ENCODE assay signal across 20 mouse cellular contexts in the genomic region with DNA sequence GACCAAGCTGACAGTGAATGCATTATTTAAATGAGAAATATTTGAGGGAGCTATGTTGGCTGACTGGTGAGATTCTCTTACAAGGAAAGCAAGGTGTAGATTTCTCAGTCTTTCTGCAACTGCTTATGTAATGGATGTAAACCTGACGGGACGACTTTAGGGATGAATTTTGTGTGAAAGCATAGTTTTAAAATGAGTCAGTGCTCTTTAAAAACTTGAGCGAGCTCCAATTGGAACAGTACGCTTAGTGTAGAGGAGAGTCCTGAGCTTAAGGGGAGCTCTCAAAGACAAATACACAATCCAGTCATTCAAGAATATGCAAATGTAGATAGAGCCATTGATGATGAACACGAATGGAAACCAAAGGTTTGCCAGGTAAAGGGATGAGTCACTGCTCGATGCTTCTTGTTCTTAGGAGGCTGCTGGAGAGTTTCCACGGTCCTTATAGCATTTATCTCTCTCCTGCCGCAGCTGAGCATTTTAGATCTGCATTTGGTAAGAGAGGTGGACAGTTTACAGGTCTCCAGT. TPM values are rescaled to one million over a fixed set of nuclear protein-coding genes. Genes with fewer than 3 reads are reported as not detected.
"Had no signal": no experiment of that assay in that cellular context is flagged by ENCODE, and none has a peak within 500 bp of the region (broad histone marks: within the 10 kb centered on the region; RNA-seq: fewer than 3 reads in every experiment).

No protein-coding gene starts in this region.

- H3K4me3 ChIP-seq: kidney, embryonic 15.5 days; left cerebral cortex, adult 2 months; liver, embryonic 13.5 days; midbrain, embryonic 13.5 days had no signal

- H3K9me3 ChIP-seq: kidney, embryonic 15.5 days; liver, embryonic 13.5 days; midbrain, embryonic 13.5 days had no signal

- H3K36me3 ChIP-seq: kidney, embryonic 15.5 days; liver, embryonic 13.5 days; midbrain, embryonic 13.5 days had no signal

- DNase-seq: kidney, adult 8-10 months; kidney, postnatal 10 days; kidney, postnatal 36 days; layer of hippocampus, postnatal 36 days; liver, embryonic 13.5 days; lung, embryonic 14.5 days; thymus, adult 2 months; thymus, postnatal 14 days; thymus, postnatal 4 days had no signal

- H3K4me1 ChIP-seq: kidney, embryonic 15.5 days; liver, embryonic 13.5 days; midbrain, embryonic 13.5 days had no signal

- H3K4me2 ChIP-seq: kidney, embryonic 15.5 days; liver, embryonic 13.5 days; lung, embryonic 14.5 days; midbrain, embryonic 13.5 days had no signal

- H3K27ac ChIP-seq: kidney, embryonic 15.5 days; left cerebral cortex, adult 2 months; liver, embryonic 13.5 days; macrophage; midbrain, embryonic 13.5 days had no signal

- H3K9ac ChIP-seq: kidney, embryonic 15.5 days; liver, embryonic 13.5 days; lung, embryonic 14.5 days; midbrain, embryonic 13.5 days had no signal

- ATAC-seq: lung, postnatal 0 days; midbrain, embryonic 13.5 days had no signal

RNA-seq across cellular contexts. Expression of a gene that starts 6.8 kb away (rescaled TPM):
- total RNA-seq: layer of hippocampus, postnatal 36 days; left cerebral cortex, postnatal 36 days; liver, adult 2 months; megakaryocyte, adult 5-6 weeks had no signal
- polyA plus RNA-seq: limb, embryonic 11.5 days; liver, embryonic 13.5 days; liver, embryonic 16.5 days; macrophage; spleen, adult 2 months had no signal
